Comparison of ENCODE assay signal across 27 mouse cellular contexts in genomic region chr16:89906909-89907308, GRCm38 (mm10).
DNase-seq lines count a peak whose midpoint lies in the region; ATAC-seq lines count a peak whose summit lies in the region.
"Had no signal": no experiment of that assay in that cellular context is flagged by ENCODE, and none has a peak within 500 bp of the region (broad histone marks: within the 10 kb centered on the region; RNA-seq: fewer than 3 reads in every experiment).

No protein-coding gene starts in this region.

- 63% methylated on average over 7 of the region's 7 CpGs for WGBS in lung, embryonic 15.5 days
- WGBS in midbrain, embryonic 13.5 days = 92% methylated on average over 7 of the region's 7 CpGs
- WGBS in forebrain, embryonic 16.5 days = 87% methylated on average over 7 of the region's 7 CpGs
- WGBS in midbrain, embryonic 15.5 days = 92% methylated on average over 7 of the region's 7 CpGs

- H3K36me3 ChIP-seq in lung, embryonic 15.5 days = no peaks in the 10 kb centered on the region
- no peaks in the 10 kb centered on the region for H3K36me3 ChIP-seq in midbrain, embryonic 13.5 days
- H3K36me3 ChIP-seq in forebrain, embryonic 16.5 days (ENCODE audit: control insufficient read depth, insufficient read depth) = no peaks in the 10 kb centered on the region
- H3K36me3 ChIP-seq in midbrain, embryonic 15.5 days (replicated peaks) = no peaks in the 10 kb centered on the region
- H3K36me3 ChIP-seq: embryonic facial prominence, embryonic 13.5 days; heart, embryonic 10.5 days; heart, embryonic 15.5 days; intestine, embryonic 15.5 days; limb, embryonic 15.5 days; midbrain, embryonic 12.5 days had no signal

- H3K27ac ChIP-seq in lung, embryonic 15.5 days = no peak overlapping the region
- no peak overlapping the region for H3K27ac ChIP-seq in midbrain, embryonic 13.5 days
- no peak overlapping the region for H3K27ac ChIP-seq in forebrain, embryonic 16.5 days (ENCODE audit: low read length)
- no peak overlapping the region for H3K27ac ChIP-seq in midbrain, embryonic 15.5 days
- H3K27ac ChIP-seq: embryonic facial prominence, embryonic 13.5 days; forebrain, embryonic 13.5 days; heart, embryonic 10.5 days; heart, embryonic 15.5 days; intestine, embryonic 15.5 days; limb, embryonic 15.5 days; liver, embryonic 14.5 days; midbrain, embryonic 12.5 days had no signal

- no peak for DNase-seq in lung, postnatal 36 days
- peak; percentile 12 for DNase-seq in MN1 (ENCODE audit: low spot score)
- peak; percentile 51 for DNase-seq in adrenal gland, adult 8-10 months
- peak; percentile 46 for DNase-seq in fibroblast of lung, adult 2 months (ENCODE audit: low read depth)
- DNase-seq: cerebellum, adult 9-10 months; gastrocnemius, postnatal 25 days; heart, adult 11 months; kidney, adult 2 months; kidney, postnatal 36 days; layer of hippocampus, postnatal 36 days; left cerebral cortex, postnatal 4 days; lung, embryonic 14.5 days; lung, postnatal 4 days had no signal

- ATAC-seq in lung, embryonic 15.5 days (ENCODE audit: borderline replicate concordance, extremely low read depth, low FRiP score, low TSS enrichment) = 0 out of 2 replicates have a peak, but pooled peaks have one; percentile 19
- ATAC-seq in midbrain, embryonic 13.5 days = no peak
- ATAC-seq in forebrain, embryonic 16.5 days = no peak
- no peak for ATAC-seq in midbrain, embryonic 15.5 days (replicated peaks)
- ATAC-seq: forebrain, embryonic 13.5 days; hindbrain, embryonic 16.5 days; intestine, embryonic 15.5 days had no signal

- no peaks in the 10 kb centered on the region for H3K27me3 ChIP-seq in lung, embryonic 15.5 days
- no peaks in the 10 kb centered on the region for H3K27me3 ChIP-seq in midbrain, embryonic 13.5 days
- H3K27me3 ChIP-seq in forebrain, embryonic 16.5 days (replicated peaks; ENCODE audit: control insufficient read depth, insufficient read depth, low read length) = no peaks in the 10 kb centered on the region
- no peaks in the 10 kb centered on the region for H3K27me3 ChIP-seq in midbrain, embryonic 15.5 days (replicated peaks)
- H3K27me3 ChIP-seq: embryonic facial prominence, embryonic 13.5 days; forebrain, embryonic 13.5 days; heart, embryonic 15.5 days; intestine, embryonic 15.5 days; limb, embryonic 15.5 days; megakaryocyte, embryonic 14.5 days; midbrain, embryonic 12.5 days had no signal

- no peak overlapping the region for H3K9ac ChIP-seq in lung, embryonic 15.5 days
- no peak overlapping the region for H3K9ac ChIP-seq in midbrain, embryonic 13.5 days (replicated peaks)
- no peak overlapping the region for H3K9ac ChIP-seq in forebrain, embryonic 16.5 days (replicated peaks; ENCODE audit: low read depth, low read length)
- H3K9ac ChIP-seq in midbrain, embryonic 15.5 days = no peak overlapping the region
- H3K9ac ChIP-seq: embryonic facial prominence, embryonic 13.5 days; forebrain, embryonic 13.5 days; heart, embryonic 15.5 days; intestine, embryonic 15.5 days; limb, embryonic 15.5 days; liver, embryonic 14.5 days; lung, embryonic 14.5 days; midbrain, embryonic 12.5 days had no signal

- no peaks in the 10 kb centered on the region for H3K4me1 ChIP-seq in lung, embryonic 15.5 days
- peaks cover 28% of the 10 kb centered on the region for H3K4me1 ChIP-seq in midbrain, embryonic 13.5 days (replicated peaks)
- peaks cover 27% of the 10 kb centered on the region for H3K4me1 ChIP-seq in forebrain, embryonic 16.5 days (replicated peaks; ENCODE audit: control insufficient read depth, insufficient read depth, low read length)
- peaks cover 20% of the 10 kb centered on the region for H3K4me1 ChIP-seq in midbrain, embryonic 15.5 days
- H3K4me1 ChIP-seq: intestine, embryonic 15.5 days had no signal

- no peak overlapping the region for H3K4me2 ChIP-seq in lung, embryonic 15.5 days
- no peak overlapping the region for H3K4me2 ChIP-seq in midbrain, embryonic 13.5 days (replicated peaks)
- H3K4me2 ChIP-seq in forebrain, embryonic 16.5 days (ENCODE audit: low read length) = no peak overlapping the region
- H3K4me2 ChIP-seq in midbrain, embryonic 15.5 days = no peak overlapping the region
- H3K4me2 ChIP-seq: embryonic facial prominence, embryonic 13.5 days; forebrain, embryonic 13.5 days; heart, embryonic 15.5 days; intestine, embryonic 15.5 days; limb, embryonic 15.5 days; lung, embryonic 14.5 days; midbrain, embryonic 12.5 days had no signal

- no peak overlapping the region for H3K4me3 ChIP-seq in lung, embryonic 15.5 days
- H3K4me3 ChIP-seq in midbrain, embryonic 13.5 days (replicated peaks) = no peak overlapping the region
- H3K4me3 ChIP-seq in forebrain, embryonic 16.5 days (replicated peaks; ENCODE audit: low read length) = no peak overlapping the region
- no peak overlapping the region for H3K4me3 ChIP-seq in midbrain, embryonic 15.5 days
- H3K4me3 ChIP-seq: embryonic facial prominence, embryonic 13.5 days; forebrain, embryonic 13.5 days; heart, embryonic 10.5 days; heart, embryonic 15.5 days; intestine, embryonic 15.5 days; limb, embryonic 15.5 days; megakaryocyte, embryonic 14.5 days; midbrain, embryonic 12.5 days had no signal

- no peaks in the 10 kb centered on the region for H3K9me3 ChIP-seq in lung, embryonic 15.5 days
- no peaks in the 10 kb centered on the region for H3K9me3 ChIP-seq in midbrain, embryonic 13.5 days
- no peaks in the 10 kb centered on the region for H3K9me3 ChIP-seq in forebrain, embryonic 16.5 days (ENCODE audit: control insufficient read depth, low read length)
- H3K9me3 ChIP-seq in midbrain, embryonic 15.5 days = no peaks in the 10 kb centered on the region
- H3K9me3 ChIP-seq: embryonic facial prominence, embryonic 13.5 days; forebrain, embryonic 13.5 days; heart, embryonic 10.5 days; heart, embryonic 15.5 days; intestine, embryonic 15.5 days; limb, embryonic 15.5 days; midbrain, embryonic 12.5 days had no signal
